Mouse (Mus musculus): ENCODE data around the gene Ulk2. TPM values are rescaled to one million over a fixed set of nuclear protein-coding genes. Genes with fewer than 3 reads are reported as not detected.
"Not testable (repeated sequence)": the region's sequence is repeated elsewhere in the genome, so short reads cannot be mapped to it uniquely, and the experiment has no call there.

Gene Ulk2
- total and polyA plus RNA-seq, 3 experiments: 9.4 to 10.3 TPM; not detected in 1

DNA sequence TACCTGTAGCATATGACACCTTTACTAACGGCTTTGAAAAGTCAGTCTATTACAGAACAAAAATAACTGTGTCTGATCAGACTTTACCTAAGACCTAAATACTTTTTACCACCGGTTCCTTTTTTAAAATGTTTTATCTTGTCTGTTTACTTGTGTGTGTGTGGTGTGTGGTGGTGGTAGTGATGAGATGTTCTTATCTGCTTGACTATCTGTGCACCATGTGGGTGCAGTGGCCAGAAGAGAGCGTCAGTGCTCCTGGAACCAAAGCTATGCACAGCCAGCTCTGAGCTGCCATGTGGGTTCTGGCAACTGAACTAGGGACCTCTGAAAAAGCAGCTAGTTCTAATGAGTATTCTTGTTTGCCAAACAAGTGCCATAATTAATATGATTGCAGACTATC is 3.7 kb downstream of the Ulk2 start (continued):
- TF ChIP-seq BHLHE40 (IDR thresholded peaks at IDR 0.05; ENCODE audit: borderline replicate concordance, low read depth, low read length) (peak; percentile 51; the same call in 1 of the 2 replicates), SMC3 (IDR thresholded peaks at IDR 0.05; ENCODE audit: low read depth, low read length) (peak; percentile 30; the same call in 1 of the 2 replicates)

GRCm38 (mm10) chr11:61840663-61841062 is 14.2 kb downstream of the Ulk2 start:
- H3K9me3 ChIP-seq (replicated peaks; ENCODE audit: insufficient read depth, low read length); H3K9ac ChIP-seq (ENCODE audit: control insufficient read depth, low read depth, low read length, poor library complexity, severe bottlenecking); H3K4me3 ChIP-seq (ENCODE audit: control insufficient read depth in 1 of 2, insufficient read depth in 1 of 2, low read depth in 2 of 2, low read length in 2 of 2); H3K79me2 ChIP-seq (ENCODE audit: control insufficient read depth, insufficient read depth, low read length, poor library complexity); H3K27me3 ChIP-seq (ENCODE audit: control insufficient read depth in 1 of 2, insufficient read depth in 2 of 2, low read length in 2 of 2); H3K27ac ChIP-seq (ENCODE audit: control insufficient read depth, low read depth, low read length): not testable (repeated sequence)
- DNase-seq (ENCODE audit: low read depth, low spot score): peak; percentile 37
- peaks cover 2 to 21% of the 10 kb centered on the region in 2 experiments; a peak in 3 of 4 replicates for H3K36me3 ChIP-seq (ENCODE audit: control insufficient read depth in 1 of 2, insufficient read depth in 2 of 2, low read length in 2 of 2)
- TF ChIP-seq ZNF384 (IDR thresholded peaks at IDR 0.05; ENCODE audit: low read depth, low read length): peak; percentile 55; the same call in 1 of the 2 replicates
- peaks cover 7 to 25% of the 10 kb centered on the region in 2 experiments for H3K4me1 ChIP-seq (ENCODE audit: control insufficient read depth in 1 of 2, insufficient read depth in 2 of 2, low read length in 2 of 2)

DNA sequence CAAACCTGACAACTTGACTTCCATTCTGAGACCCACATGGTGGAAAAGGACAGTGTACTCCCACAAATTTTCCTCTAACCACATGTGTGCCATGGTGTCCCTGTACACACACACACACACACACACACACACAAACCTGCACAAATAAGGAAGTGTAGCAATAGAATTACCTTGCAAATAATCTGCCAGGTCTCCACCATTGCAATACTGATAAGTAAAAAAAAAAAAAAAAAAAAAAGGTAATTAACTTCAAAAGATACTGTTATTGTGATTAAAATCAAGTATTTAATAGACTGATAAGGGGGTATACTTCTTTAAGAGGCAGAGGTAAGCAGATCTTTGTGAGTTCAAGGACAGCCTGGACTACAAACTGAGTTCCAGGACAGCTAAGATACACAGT is 14.9 kb downstream of the Ulk2 start:
- DNase-seq (ENCODE audit: low read depth, low spot score): peak; percentile 38
- Histone ChIP-seq H3K9ac (ENCODE audit: control insufficient read depth, low read depth, low read length, poor library complexity, severe bottlenecking) (no peak overlapping the region), H3K27ac (ENCODE audit: control insufficient read depth, low read depth, low read length) (no peak overlapping the region), H3K36me3 (ENCODE audit: control insufficient read depth in 1 of 2, insufficient read depth in 2 of 2, low read length in 2 of 2) (peaks cover under 1 to 21% of the 10 kb centered on the region in 2 experiments; a peak in 3 of 4 replicates), H3K9me3 (replicated peaks; ENCODE audit: insufficient read depth, low read length) (no peaks in the 10 kb centered on the region), H3K27me3 (ENCODE audit: control insufficient read depth in 1 of 2, insufficient read depth in 2 of 2, low read length in 2 of 2) (no peaks in the 10 kb centered on the region), H3K79me2 (ENCODE audit: control insufficient read depth, insufficient read depth, low read length, poor library complexity) (no peaks in the 10 kb centered on the region), H3K4me3 (ENCODE audit: control insufficient read depth in 1 of 2, insufficient read depth in 1 of 2, low read depth in 2 of 2, low read length in 2 of 2) (no peak overlapping the region), H3K4me1 (ENCODE audit: control insufficient read depth in 1 of 2, insufficient read depth in 2 of 2, low read length in 2 of 2) (peaks cover 7 to 25% of the 10 kb centered on the region in 2 experiments)
- TF ChIP-seq GATA1 (IDR thresholded peaks at IDR 0.05; ENCODE audit: low read depth, low read length): peak; percentile 55
- TF ChIP-seq UBTF (IDR thresholded peaks at IDR 0.05; ENCODE audit: borderline replicate concordance, insufficient read depth, low read depth, low read length): no peak
- no peak for TF ChIP-seq MYC (IDR thresholded peaks at IDR 0.05; ENCODE audit: low read depth, low read length)
- peak; percentile 38; the same call in 1 of the 2 replicates for TF ChIP-seq ELF1 (IDR thresholded peaks at IDR 0.05; ENCODE audit: low read depth, low read length)
- TF ChIP-seq MAX (IDR thresholded peaks at IDR 0.05; ENCODE audit: low read length): no peak
- TF ChIP-seq ZNF384 (IDR thresholded peaks at IDR 0.05; ENCODE audit: low read depth, low read length): peak; percentile 83
- TF ChIP-seq CHD2 (IDR thresholded peaks at IDR 0.05; ENCODE audit: low read length): no peak
- TF ChIP-seq SIN3A (IDR thresholded peaks at IDR 0.05; ENCODE audit: low read length): 0 out of 2 replicates have a peak, but pooled peaks have one; percentile 32
- peak in 1 of 2 experiments; percentile 39; a peak in 2 of 4 replicates for TF ChIP-seq EP300 (IDR thresholded peaks at IDR 0.05; ENCODE audit: low read depth in 1 of 2, low read length in 2 of 2)
- no peak for TF ChIP-seq CHD1 (IDR thresholded peaks at IDR 0.05; ENCODE audit: low read depth, low read length)

DNA sequence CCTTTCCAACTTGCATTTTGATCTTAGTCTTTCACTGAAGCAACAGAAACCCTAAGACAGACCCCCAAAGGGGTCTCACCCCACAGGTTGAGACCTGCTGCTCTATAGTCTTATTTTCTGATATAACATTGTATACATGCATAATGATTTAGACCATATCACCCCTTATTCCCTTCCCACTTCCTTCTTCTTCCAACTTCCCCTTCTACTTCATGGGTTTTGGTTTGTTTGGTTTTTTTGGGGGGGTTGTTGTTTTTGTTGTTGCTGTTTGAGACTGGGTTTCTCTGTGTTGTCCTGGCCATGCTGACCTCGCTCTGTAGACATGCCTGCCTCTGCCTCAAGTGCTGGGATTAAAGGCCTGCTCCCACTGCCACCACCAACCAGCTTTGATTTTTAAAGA is 15.7 kb downstream of the Ulk2 start:
- no peaks in the 10 kb centered on the region for H3K9me3 ChIP-seq (replicated peaks; ENCODE audit: insufficient read depth, low read length)
- peaks cover 0 to 21% of the 10 kb centered on the region in 2 experiments; a peak in 3 of 4 replicates for H3K36me3 ChIP-seq (ENCODE audit: control insufficient read depth in 1 of 2, insufficient read depth in 2 of 2, low read length in 2 of 2)
- H3K4me3 ChIP-seq (ENCODE audit: control insufficient read depth in 1 of 2, insufficient read depth in 1 of 2, low read depth in 2 of 2, low read length in 2 of 2): no peak overlapping the region
- no peak overlapping the region for H3K27ac ChIP-seq (ENCODE audit: control insufficient read depth, low read depth, low read length)
- no peaks in the 10 kb centered on the region for H3K27me3 ChIP-seq (ENCODE audit: control insufficient read depth in 1 of 2, insufficient read depth in 2 of 2, low read length in 2 of 2)
- no peaks in the 10 kb centered on the region for H3K79me2 ChIP-seq (ENCODE audit: control insufficient read depth, insufficient read depth, low read length, poor library complexity)
- no peak overlapping the region for H3K9ac ChIP-seq (ENCODE audit: control insufficient read depth, low read depth, low read length, poor library complexity, severe bottlenecking)
- peak; percentile 55 for DNase-seq (ENCODE audit: low read depth, low spot score)
- TF ChIP-seq ZKSCAN1 (IDR thresholded peaks at IDR 0.05; ENCODE audit: low read depth, low read length) (no peak), ZMIZ1 (IDR thresholded peaks at IDR 0.05; ENCODE audit: low read depth, low read length) (no peak), ELF1 (IDR thresholded peaks at IDR 0.05; ENCODE audit: low read depth, low read length) (no peak), ETS1 (IDR thresholded peaks at IDR 0.05; ENCODE audit: low read depth, low read length) (no peak), EP300 (IDR thresholded peaks at IDR 0.05; ENCODE audit: low read depth in 1 of 2, low read length in 2 of 2) (peak in 1 of 2 experiments; percentile 29; a peak in 1 of 4 replicates), MYB (IDR thresholded peaks at IDR 0.05; ENCODE audit: low read depth, low read length) (no peak), RCOR1 (IDR thresholded peaks at IDR 0.05; ENCODE audit: low read depth, low read length) (peak; percentile 47), MAX (IDR thresholded peaks at IDR 0.05; ENCODE audit: low read length) (no peak), TAL1 (IDR thresholded peaks at IDR 0.05; ENCODE audit: low read length) (no peak), MXI1 (IDR thresholded peaks at IDR 0.05; ENCODE audit: low read depth, low read length) (no peak)
- H3K4me1 ChIP-seq (ENCODE audit: control insufficient read depth in 1 of 2, insufficient read depth in 2 of 2, low read length in 2 of 2): peaks cover 7 to 25% of the 10 kb centered on the region in 2 experiments

All from MEL (cell line).